Mouse (Mus musculus) midbrain, embryonic 16.5 days (tissue): ENCODE data around the gene Scyl2. TPM values are rescaled to one million over a fixed set of nuclear protein-coding genes. Genes with fewer than 3 reads are reported as not detected.
"Not testable (repeated sequence)": the region's sequence is repeated elsewhere in the genome, so short reads cannot be mapped to it uniquely, and the experiment has no call there.

Experiments used
- ATAC-seq: fragments of 200-750 bp; cut with Nextera tagmentation; 2 replicates; pipeline ENCODE4 v1.8.0; 2017; ENCODE audit warnings: moderate TSS enrichment
- H3K27ac ChIP-seq: fragments of 300-500 bp; sonication (generic); 2 replicates; pipeline ENCODE4 v1.5.1; 2014; ENCODE audit warnings: mild to moderate bottlenecking, low read length, mixed read lengths
- H3K27me3 ChIP-seq: fragments of 300-500 bp; sonication (generic); 2 replicates; pipeline ENCODE4 v1.6.1; 2014; ENCODE audit warnings: low read depth, low read length, mixed read lengths; ENCODE audit not compliant: control insufficient read depth, insufficient read depth
- H3K36me3 ChIP-seq: fragments of 300-500 bp; sonication (generic); 2 replicates; pipeline ENCODE4 v1.6.1; 2014; ENCODE audit warnings: mild to moderate bottlenecking, low read length, moderate library complexity, mixed read lengths; ENCODE audit not compliant: control insufficient read depth, insufficient read depth
- H3K4me1 ChIP-seq: fragments of 300-500 bp; sonication (generic); 2 replicates; pipeline ENCODE4 v1.6.1; 2014; ENCODE audit warnings: mild to moderate bottlenecking, low read length, mixed read lengths; ENCODE audit not compliant: control insufficient read depth, insufficient read depth
- H3K4me2 ChIP-seq: fragments of 300-500 bp; sonication (generic); 2 replicates; pipeline ENCODE4 v1.6.1; 2014; ENCODE audit warnings: mild to moderate bottlenecking, low read length, mixed read lengths
- H3K4me3 ChIP-seq: fragments of 300-500 bp; sonication (generic); 2 replicates; pipeline ENCODE4 v1.5.1; 2014; ENCODE audit warnings: low read depth, mild to moderate bottlenecking, low read length, moderate library complexity, mixed read lengths
- H3K9ac ChIP-seq: fragments of 300-500 bp; sonication (generic); 2 replicates; pipeline ENCODE4 v1.6.1; 2014; ENCODE audit warnings: low read depth, low read length, mixed read lengths
- H3K9me3 ChIP-seq: fragments of 300-500 bp; sonication (generic); replicated peaks from 2 replicates; pipeline ENCODE4 v1.6.1; 2014; ENCODE audit warnings: mild to moderate bottlenecking, low read length, mixed read lengths; ENCODE audit not compliant: control insufficient read depth, poor library complexity, severe bottlenecking
- WGBS: fragments of 180-500 bp; shearing (Covaris S2); extraction: QIAGEN DNeasy Blood & Tissue Kit; methylation state at CpG from one replicate; pipeline ENCODE4 v1.1.7; 2014; 5-methylcytosine and 5-hydroxymethylcytosine counted together
- polyA plus RNA-seq: library from polyadenylated mRNA; unstranded; fragments of >200 nt; fragmentation: Nextera tagmentation; extraction: Ambion mirVana; gene quantifications from 2 replicates; pipeline ENCODE4 v1.2.1, GENCODE M21; 2015

Scyl2 gene
- polyA plus RNA-seq, 1 experiment from 2014 or later, result 7.8 TPM

DNA sequence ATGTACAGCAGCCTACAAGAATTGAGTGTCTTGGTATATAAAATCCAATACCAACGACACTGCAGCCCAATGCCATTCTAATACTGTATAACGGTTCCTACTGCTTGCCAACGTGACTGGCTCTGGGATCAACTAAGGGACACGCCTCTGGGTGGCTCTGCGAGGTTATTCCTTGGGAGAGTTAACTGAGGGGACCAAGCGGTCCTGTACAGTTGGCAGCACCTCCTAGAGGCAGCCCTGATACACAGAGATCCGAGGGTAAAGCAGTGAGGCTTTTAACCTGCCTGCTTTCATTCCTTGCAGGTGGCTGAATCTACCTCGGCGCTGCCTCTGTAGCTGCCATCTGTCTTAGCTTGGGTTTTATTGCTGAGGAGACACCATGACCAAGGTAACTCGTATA is 3.1 kb downstream of the Scyl2 start:
- Histone ChIP-seq H3K27ac (no peak overlapping the region), H3K9me3 (no peaks in the 10 kb centered on the region), H3K36me3 (no peaks in the 10 kb centered on the region), H3K9ac (no peak overlapping the region), H3K4me3 (no peak overlapping the region), H3K4me1 (peaks cover 20% of the 10 kb centered on the region), H3K27me3 (no peaks in the 10 kb centered on the region), H3K4me2 (no peak overlapping the region)
- ATAC-seq, result no peak
- 80% methylated on average over 10 of the region's 10 CpGs for WGBS

DNA sequence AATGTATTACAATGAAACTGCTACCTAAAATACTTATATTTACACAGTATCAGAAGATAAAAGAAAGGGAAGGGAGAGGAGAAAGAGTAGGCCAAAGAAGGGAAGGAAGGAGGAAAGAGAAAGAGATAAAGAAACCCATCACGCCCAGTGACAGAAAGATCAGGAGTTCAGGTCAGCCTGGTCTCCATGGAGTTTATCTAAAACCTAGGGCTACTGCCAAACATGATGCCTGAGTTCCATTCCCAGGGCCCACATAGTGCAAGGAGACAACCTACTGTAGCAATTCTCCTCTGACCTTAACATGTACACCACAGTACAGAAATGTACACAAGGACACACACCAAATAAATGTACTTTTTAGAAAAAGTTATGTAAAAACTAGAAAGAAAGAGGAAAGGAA is 3.9 kb downstream of the Scyl2 start:
- no peak overlapping the region for H3K4me2 ChIP-seq
- H3K27ac ChIP-seq, result no peak overlapping the region
- ATAC-seq, result no peak
- H3K36me3 ChIP-seq, result no peaks in the 10 kb centered on the region
- peaks cover 19% of the 10 kb centered on the region for H3K4me1 ChIP-seq
- H3K27me3 ChIP-seq, result no peaks in the 10 kb centered on the region
- no peaks in the 10 kb centered on the region for H3K9me3 ChIP-seq
- H3K9ac ChIP-seq, result no peak overlapping the region
- 96% methylated on average over 1 of the region's 1 CpGs for WGBS
- H3K4me3 ChIP-seq, result no peak overlapping the region

DNA sequence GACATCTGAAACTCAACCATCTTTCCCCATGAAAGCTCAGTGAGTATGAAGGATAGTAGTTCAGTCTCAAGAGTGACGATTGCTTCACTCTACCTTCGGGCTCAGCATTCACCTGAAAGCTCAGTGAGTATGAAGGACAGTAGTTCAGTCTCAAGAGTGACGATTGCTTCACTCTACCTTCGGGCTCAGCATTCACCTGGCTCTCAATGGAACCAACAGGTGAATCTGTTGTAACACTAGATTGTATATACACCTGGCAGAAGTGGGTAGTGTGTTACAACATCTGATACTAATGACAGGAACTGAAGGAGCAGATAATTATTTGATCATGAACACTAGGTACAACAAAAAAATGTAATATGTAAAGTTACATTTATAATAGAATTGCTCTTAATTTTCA is 4.4 kb downstream of the Scyl2 start:
- H3K4me2 ChIP-seq, result no peak overlapping the region
- WGBS, result 93% methylated on average over 4 of the region's 4 CpGs
- no peaks in the 10 kb centered on the region for H3K36me3 ChIP-seq
- H3K9ac ChIP-seq, result no peak overlapping the region
- H3K4me3 ChIP-seq, result no peak overlapping the region
- no peaks in the 10 kb centered on the region for H3K27me3 ChIP-seq
- ATAC-seq, result no peak
- H3K27ac ChIP-seq, result no peak overlapping the region
- H3K4me1 ChIP-seq, result peaks cover 14% of the 10 kb centered on the region
- no peaks in the 10 kb centered on the region for H3K9me3 ChIP-seq

DNA sequence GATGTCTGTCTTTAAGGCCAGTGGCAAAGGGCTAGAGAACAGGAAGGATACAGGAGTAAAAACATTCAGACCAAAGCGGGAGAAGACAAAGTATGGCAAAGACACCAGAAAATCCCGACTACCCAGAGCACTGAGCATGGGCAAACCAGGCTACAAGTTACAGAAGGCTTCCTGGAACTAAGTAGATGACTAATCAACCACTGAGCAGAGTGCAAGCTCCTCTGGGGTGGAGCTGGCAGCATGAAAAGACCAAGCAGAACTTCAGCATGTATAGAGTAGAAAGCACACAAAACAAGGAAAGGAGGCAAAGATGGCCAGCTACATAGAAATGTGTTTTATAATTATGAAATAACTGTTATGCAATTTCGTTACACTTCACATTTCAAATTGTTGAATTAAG is 5.6 kb downstream of the Scyl2 start:
- WGBS, result 94% methylated on average over 3 of the region's 3 CpGs
- Histone ChIP-seq H3K27ac (no peak overlapping the region), H3K27me3 (no peaks in the 10 kb centered on the region), H3K9me3 (no peaks in the 10 kb centered on the region), H3K9ac (no peak overlapping the region), H3K36me3 (no peaks in the 10 kb centered on the region), H3K4me3 (no peak overlapping the region), H3K4me1 (peaks cover 14% of the 10 kb centered on the region), H3K4me2 (no peak overlapping the region)
- no peak for ATAC-seq

DNA sequence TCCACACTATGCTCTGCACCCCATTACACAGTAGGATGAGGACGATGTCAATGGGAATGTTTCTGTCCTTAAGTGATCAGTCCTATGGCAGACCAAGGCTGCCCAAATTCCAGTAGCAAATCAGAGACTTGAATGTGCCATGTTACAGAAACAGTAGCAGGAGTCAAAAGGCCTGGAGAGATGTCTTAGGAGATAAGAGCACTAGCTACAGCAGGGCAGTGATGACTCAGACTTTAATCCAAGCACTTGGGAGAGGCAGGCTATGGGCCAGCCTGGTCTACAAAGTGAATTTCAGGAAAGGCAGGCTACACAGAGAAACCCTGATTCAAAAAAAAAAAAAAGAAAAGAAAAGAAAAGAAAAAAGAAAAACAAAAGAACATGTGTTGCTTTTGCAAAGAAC is 6.6 kb downstream of the Scyl2 start:
- Histone ChIP-seq H3K36me3 (no peaks in the 10 kb centered on the region), H3K4me2 (no peak overlapping the region), H3K9me3 (no peaks in the 10 kb centered on the region), H3K4me1 (peaks cover 10% of the 10 kb centered on the region), H3K27ac (no peak overlapping the region), H3K4me3 (no peak overlapping the region), H3K27me3 (no peaks in the 10 kb centered on the region), H3K9ac (no peak overlapping the region)
- 100% methylated on average over 1 of the region's 1 CpGs for WGBS
- no peak for ATAC-seq

DNA sequence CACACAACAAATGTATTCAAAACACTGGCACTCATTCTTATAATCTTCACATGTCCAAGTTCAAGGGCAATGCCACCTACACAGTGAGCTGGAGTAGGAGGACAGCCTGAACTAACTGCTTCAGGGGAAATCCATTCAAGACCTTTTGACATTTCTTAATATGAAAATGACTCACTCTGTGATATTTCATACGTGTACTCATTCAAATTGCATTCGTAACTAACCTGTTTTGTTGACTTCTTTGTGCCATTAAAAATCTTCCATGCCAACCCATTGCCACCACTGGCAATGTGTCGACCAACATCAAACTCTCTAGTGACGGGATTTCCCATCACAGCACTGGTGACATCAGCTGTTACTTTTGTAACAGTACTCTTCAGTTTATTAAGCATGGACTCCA is 8.0 kb downstream of the Scyl2 start:
- H3K9me3 ChIP-seq, result no peaks in the 10 kb centered on the region
- 93% methylated on average over 4 of the region's 4 CpGs for WGBS
- ATAC-seq, result no peak

DNA sequence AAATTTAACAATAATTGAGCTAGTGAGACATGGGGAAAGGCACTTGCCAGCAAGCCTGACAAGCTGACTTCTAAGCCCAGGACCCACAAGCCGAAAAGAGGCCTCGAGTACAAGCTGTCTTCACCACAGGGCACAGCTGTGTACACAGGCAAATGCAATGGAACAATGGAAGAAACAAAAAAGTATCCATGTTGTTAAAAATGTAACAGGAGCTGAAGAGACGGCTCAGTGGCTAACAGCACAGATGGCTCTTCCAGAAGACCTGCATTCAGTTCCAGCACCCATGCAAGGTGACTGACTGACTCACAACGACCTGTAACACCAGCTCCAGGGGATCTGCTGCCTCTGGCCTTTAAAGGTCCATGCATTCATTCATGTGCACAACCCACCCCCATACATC is 9.5 kb downstream of the Scyl2 start:
- H3K27ac ChIP-seq, result no peak overlapping the region
- WGBS, result 49% methylated on average over 4 of the region's 4 CpGs
- H3K36me3 ChIP-seq, result no peaks in the 10 kb centered on the region
- no peak for ATAC-seq
- no peak overlapping the region for H3K4me2 ChIP-seq
- H3K9me3 ChIP-seq, result no peaks in the 10 kb centered on the region
- no peaks in the 10 kb centered on the region for H3K4me1 ChIP-seq
- H3K9ac ChIP-seq, result no peak overlapping the region
- H3K4me3 ChIP-seq, result no peak overlapping the region
- H3K27me3 ChIP-seq, result no peaks in the 10 kb centered on the region

More for the DNA sequence above, 8.0 kb downstream of the Scyl2 start:
- Histone ChIP-seq H3K4me2 (no peak overlapping the region), H3K36me3 (no peaks in the 10 kb centered on the region), H3K27ac (no peak overlapping the region), H3K4me3 (no peak overlapping the region), H3K27me3 (no peaks in the 10 kb centered on the region), H3K4me1 (no peaks in the 10 kb centered on the region), H3K9ac (no peak overlapping the region)

DNA sequence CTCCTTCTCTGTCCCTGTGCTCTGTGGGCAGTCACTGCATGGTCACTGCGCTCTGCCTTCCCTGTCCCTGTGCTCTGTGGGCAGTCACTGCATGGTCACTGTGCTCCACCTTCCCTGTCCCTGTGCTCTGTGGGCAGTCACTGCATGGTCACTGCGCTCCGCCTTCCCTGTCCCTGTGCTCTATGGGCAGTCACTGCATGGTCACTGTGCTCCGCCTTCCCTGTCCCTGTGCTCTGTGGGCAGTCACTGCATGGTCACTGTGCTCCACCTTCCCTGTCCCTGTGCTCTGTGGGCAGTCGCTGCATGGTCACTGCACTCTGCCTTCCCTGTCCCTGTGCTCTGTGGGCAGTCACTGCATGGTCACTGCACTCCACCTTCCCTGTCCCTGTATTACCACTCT is 15.7 kb downstream of the Scyl2 start:
- H3K36me3 ChIP-seq, H3K9ac ChIP-seq, H3K27ac ChIP-seq, H3K9me3 ChIP-seq, H3K4me3 ChIP-seq, H3K4me2 ChIP-seq, H3K27me3 ChIP-seq, ATAC-seq, H3K4me1 ChIP-seq: not testable (repeated sequence)
- WGBS, result 92% methylated on average over 5 of the region's 5 CpGs

DNA sequence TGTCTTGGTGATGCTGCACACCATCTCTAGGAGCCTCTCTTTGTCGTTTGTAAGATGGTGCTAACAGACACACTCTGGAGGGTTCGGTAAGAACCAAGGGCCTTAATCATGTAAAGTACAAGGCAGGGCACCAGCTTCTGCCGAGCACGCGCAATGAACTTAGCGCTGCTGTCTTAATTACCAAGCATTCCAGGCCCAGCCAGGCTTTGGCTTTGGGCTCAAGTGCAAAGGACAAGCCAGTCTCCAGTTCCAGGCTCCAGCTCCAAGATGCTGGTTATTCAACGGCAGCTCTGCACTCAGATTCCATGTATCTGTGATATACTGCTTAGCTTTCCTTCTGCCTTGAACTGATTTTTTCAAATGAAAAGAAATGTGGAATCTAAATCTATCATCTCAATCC is 18.5 kb downstream of the Scyl2 start:
- no peak overlapping the region for H3K4me2 ChIP-seq
- H3K27me3 ChIP-seq, result no peaks in the 10 kb centered on the region
- H3K36me3 ChIP-seq, result no peaks in the 10 kb centered on the region; the same call in 1 of the 2 replicates
- H3K4me3 ChIP-seq, result no peak overlapping the region
- no peak overlapping the region for H3K27ac ChIP-seq
- H3K9me3 ChIP-seq, result no peaks in the 10 kb centered on the region
- H3K4me1 ChIP-seq, result no peaks in the 10 kb centered on the region
- no peak overlapping the region for H3K9ac ChIP-seq
- 81% methylated on average over 7 of the region's 7 CpGs for WGBS
- ATAC-seq, result no peak

DNA sequence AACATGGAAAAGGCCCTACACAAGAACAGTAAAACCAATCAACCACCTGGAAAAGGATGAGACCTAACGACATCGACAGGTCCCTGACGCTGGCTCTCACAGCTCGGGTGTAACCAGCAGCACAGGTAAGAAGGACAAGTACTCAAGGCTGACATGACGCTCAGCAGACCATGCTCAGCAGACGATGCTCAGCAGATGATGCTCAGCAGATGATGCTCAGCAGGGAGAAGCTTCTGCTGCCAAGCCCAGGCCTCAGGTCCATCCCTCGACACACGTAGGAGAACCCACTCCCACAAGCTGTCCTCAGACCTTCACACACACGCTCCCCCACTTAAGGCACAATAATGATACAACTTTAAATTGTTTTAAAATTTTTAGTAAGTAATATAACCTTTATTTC is 20.4 kb downstream of the Scyl2 start:
- ATAC-seq, result no peak
- no peaks in the 10 kb centered on the region for H3K4me1 ChIP-seq
- no peaks in the 10 kb centered on the region for H3K9me3 ChIP-seq
- peaks cover 6% of the 10 kb centered on the region for H3K36me3 ChIP-seq
- no peak overlapping the region for H3K9ac ChIP-seq
- no peak overlapping the region for H3K4me3 ChIP-seq
- WGBS, result 96% methylated on average over 9 of the region's 9 CpGs
- H3K4me2 ChIP-seq, result no peak overlapping the region
- no peaks in the 10 kb centered on the region for H3K27me3 ChIP-seq
- no peak overlapping the region for H3K27ac ChIP-seq
